In the genomic region with DNA sequence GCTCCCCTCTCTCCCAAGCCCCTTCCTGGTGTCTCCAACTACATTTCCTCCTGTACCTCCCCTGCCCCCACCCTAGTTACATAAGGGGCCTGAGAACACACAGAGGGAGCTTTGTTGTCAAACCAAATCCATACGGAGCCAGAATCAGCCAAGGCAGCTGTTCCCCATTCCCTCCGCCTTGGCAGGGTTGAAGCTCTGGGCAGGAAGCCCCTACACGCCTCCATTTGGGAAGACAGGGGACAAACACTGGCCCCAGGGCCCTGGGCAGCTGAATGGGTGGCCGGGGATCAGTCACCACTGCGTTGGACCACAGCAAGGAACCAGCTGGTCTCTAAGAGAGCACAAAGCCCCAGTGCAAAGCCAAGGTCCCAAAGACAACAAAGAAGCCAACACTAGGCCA, we compare ENCODE assay signal across 9 mouse cellular contexts. TPM values are rescaled to one million over a fixed set of nuclear protein-coding genes. Genes with fewer than 3 reads are reported as not detected.
DNase-seq lines count a peak whose midpoint lies in the region; ATAC-seq and TF ChIP-seq lines count a peak whose summit lies in the region.
"Had no signal": no experiment of that assay in that cellular context is flagged by ENCODE, and none has a peak within 500 bp of the region (broad histone marks: within the 10 kb centered on the region; RNA-seq: fewer than 3 reads in every experiment).

No protein-coding gene starts in this region.

- TF ChIP-seq CTCF in stomach, postnatal 0 days (IDR thresholded peaks at IDR 0.05; ENCODE audit: low read depth): no peak
- no peak for TF ChIP-seq CTCF in forebrain, postnatal 0 days (IDR thresholded peaks at IDR 0.05; ENCODE audit: low read depth)
- no peak for TF ChIP-seq CTCF in kidney, adult 2 months (conservative IDR thresholded peaks at IDR 0.05; ENCODE audit: insufficient read depth, insufficient read length, low read depth, low read length)

- H3K27me3 ChIP-seq in stomach, embryonic 14.5 days (ENCODE audit: control insufficient read depth, insufficient read depth, low read length): no peaks in the 10 kb centered on the region
- H3K27me3 ChIP-seq in stomach, postnatal 0 days (ENCODE audit: control insufficient read depth, insufficient read depth, low read length): no peaks in the 10 kb centered on the region
- H3K27me3 ChIP-seq in forebrain, postnatal 0 days (ENCODE audit: insufficient read depth, low read length): no peaks in the 10 kb centered on the region
- no peaks in the 10 kb centered on the region for H3K27me3 ChIP-seq in midbrain, embryonic 15.5 days (replicated peaks)
- H3K27me3 ChIP-seq in kidney, adult 2 months (replicated peaks; ENCODE audit: control insufficient read depth, insufficient read depth, low read length): no peaks in the 10 kb centered on the region

- TF ChIP-seq EP300 in stomach, postnatal 0 days (optimal IDR thresholded peaks at IDR 0.05): no peak

- DNase-seq in stomach, postnatal 0 days (ENCODE audit: low spot score): no peak
- DNase-seq in forebrain, postnatal 0 days: peak; percentile 79
- peak; percentile 80 for DNase-seq in heart, postnatal 4 days
- DNase-seq in left cerebral cortex, postnatal 25 days (ENCODE audit: low spot score in 2 of 2): peak; percentile 59 to 82
- no peak for DNase-seq in kidney, adult 2 months

- intact Hi-C loops in left cerebral cortex, postnatal 25 days (cut with DNase I): no loop called here

- WGBS in stomach, embryonic 14.5 days: 47% methylated on average over 5 of the region's 5 CpGs
- WGBS in stomach, postnatal 0 days: 63% methylated on average over 4 of the region's 5 CpGs
- 23% methylated on average over 5 of the region's 5 CpGs for WGBS in forebrain, postnatal 0 days
- 48% methylated on average over 5 of the region's 5 CpGs for WGBS in midbrain, embryonic 15.5 days
- WGBS in kidney, adult 2 months: 69% methylated on average over 5 of the region's 5 CpGs

- H3K9me3 ChIP-seq in stomach, embryonic 14.5 days (ENCODE audit: control insufficient read depth, low read depth, low read length): no peaks in the 10 kb centered on the region
- no peaks in the 10 kb centered on the region for H3K9me3 ChIP-seq in stomach, postnatal 0 days (ENCODE audit: control insufficient read depth, low read length)
- no peaks in the 10 kb centered on the region for H3K9me3 ChIP-seq in forebrain, postnatal 0 days (ENCODE audit: low read length)
- H3K9me3 ChIP-seq in midbrain, embryonic 15.5 days: no peaks in the 10 kb centered on the region

- peaks cover 46% of the 10 kb centered on the region for H3K4me1 ChIP-seq in stomach, embryonic 14.5 days (ENCODE audit: control insufficient read depth, insufficient read depth, low read length)
- H3K4me1 ChIP-seq in stomach, postnatal 0 days (replicated peaks; ENCODE audit: control insufficient read depth, insufficient read depth): peaks cover 3% of the 10 kb centered on the region; the same call in 1 of the 2 replicates
- no peaks in the 10 kb centered on the region for H3K4me1 ChIP-seq in forebrain, postnatal 0 days (ENCODE audit: insufficient read depth)
- peaks cover 13% of the 10 kb centered on the region; the same call in 1 of the 2 replicates for H3K4me1 ChIP-seq in midbrain, embryonic 15.5 days
- peaks cover 9% of the 10 kb centered on the region; the same call in 1 of the 2 replicates for H3K4me1 ChIP-seq in kidney, adult 2 months (ENCODE audit: control insufficient read depth, insufficient read depth, low read length)

- peak overlapping the region; percentile 55; the same call in 1 of the 2 replicates for H3K27ac ChIP-seq in stomach, embryonic 14.5 days (ENCODE audit: low read length)
- no peak overlapping the region; the same call in 1 of the 2 replicates for H3K27ac ChIP-seq in stomach, postnatal 0 days (replicated peaks)
- H3K27ac ChIP-seq in forebrain, postnatal 0 days (ENCODE audit: low read depth, low read length): peak overlapping the region; percentile 40; the same call in 1 of the 2 replicates
- H3K27ac ChIP-seq in midbrain, embryonic 15.5 days: no peak overlapping the region
- H3K27ac ChIP-seq in kidney, adult 2 months (ENCODE audit: insufficient read depth, low read depth, low read length): no peak overlapping the region
- H3K27ac ChIP-seq: macrophage had no signal

- TF ChIP-seq POLR2A in kidney, adult 2 months (IDR thresholded peaks at IDR 0.05; ENCODE audit: low read depth, low read length): no peak

- H3K9ac ChIP-seq in stomach, embryonic 14.5 days (replicated peaks; ENCODE audit: low read depth, low read length): no peak overlapping the region
- H3K9ac ChIP-seq in stomach, postnatal 0 days (ENCODE audit: low read length): no peak overlapping the region
- H3K9ac ChIP-seq in forebrain, postnatal 0 days: no peak overlapping the region
- no peak overlapping the region for H3K9ac ChIP-seq in midbrain, embryonic 15.5 days

- no peak overlapping the region for H3K4me3 ChIP-seq in stomach, embryonic 14.5 days (ENCODE audit: low read depth, low read length)
- no peak overlapping the region for H3K4me3 ChIP-seq in stomach, postnatal 0 days (ENCODE audit: low read depth, low read length)
- H3K4me3 ChIP-seq in forebrain, postnatal 0 days (ENCODE audit: low read depth, low read length): no peak overlapping the region
- H3K4me3 ChIP-seq in midbrain, embryonic 15.5 days: no peak overlapping the region
- H3K4me3 ChIP-seq in kidney, adult 2 months (ENCODE audit: insufficient read depth, low read depth, low read length): no peak overlapping the region

- H3K36me3 ChIP-seq in stomach, embryonic 14.5 days (ENCODE audit: control insufficient read depth, insufficient read depth, low read length): no peaks in the 10 kb centered on the region
- no peaks in the 10 kb centered on the region for H3K36me3 ChIP-seq in stomach, postnatal 0 days (ENCODE audit: control insufficient read depth, insufficient read depth, low read length)
- H3K36me3 ChIP-seq in forebrain, postnatal 0 days (ENCODE audit: insufficient read depth): no peaks in the 10 kb centered on the region
- no peaks in the 10 kb centered on the region for H3K36me3 ChIP-seq in midbrain, embryonic 15.5 days (replicated peaks)
- no peaks in the 10 kb centered on the region for H3K36me3 ChIP-seq in kidney, adult 2 months (ENCODE audit: control insufficient read depth, insufficient read depth, low read length)

- no peak for ATAC-seq in stomach, embryonic 14.5 days (ENCODE audit: insufficient number of reproducible peaks, insufficient read depth, low FRiP score, low read depth)
- ATAC-seq in stomach, postnatal 0 days (ENCODE audit: low FRiP score, low TSS enrichment): no peak; the same call in 1 of the 2 replicates
- peak; percentile 92 for ATAC-seq in forebrain, postnatal 0 days
- peak; percentile 57 for ATAC-seq in midbrain, embryonic 15.5 days (replicated peaks)
- ATAC-seq in activated CD4-positive, CD25-positive, alpha-beta regulatory T cell, adult 4 months: no peak

- H3K4me2 ChIP-seq in stomach, embryonic 14.5 days (replicated peaks; ENCODE audit: low read depth, low read length): no peak overlapping the region
- no peak overlapping the region for H3K4me2 ChIP-seq in stomach, postnatal 0 days (replicated peaks; ENCODE audit: low read depth)
- no peak overlapping the region for H3K4me2 ChIP-seq in forebrain, postnatal 0 days (ENCODE audit: low read depth)
- no peak overlapping the region for H3K4me2 ChIP-seq in midbrain, embryonic 15.5 days

RNA-seq across cellular contexts. Expression of gene St3gal4, which starts 10.2 kb away (rescaled TPM):
- polyA plus RNA-seq in stomach, embryonic 14.5 days (2014; fragmentation: Nextera tagmentation; extraction: Ambion mirVana): 24.4 and 24.6 TPM in 2 replicates
- polyA plus RNA-seq in stomach, postnatal 0 days (2015; fragmentation: Nextera tagmentation; extraction: Ambion mirVana): 14.6 and 14.7 TPM in 2 replicates
- total RNA-seq in forebrain, postnatal 0 days (2014; rRNA removed): 22.6 and 23.5 TPM in 2 replicates
- 16.1 and 18.2 TPM in 2 replicates for polyA plus RNA-seq in forebrain, postnatal 0 days (2015; fragmentation: Nextera tagmentation; extraction: Ambion mirVana)
- 10 to 100 TPM; 34.4 to 38.0 TPM for total RNA-seq in heart, postnatal 4 days (2021)
- total RNA-seq in left cerebral cortex, postnatal 25 days (2021): 10 to 100 TPM; 22.7 to 31.3 TPM
- polyA plus RNA-seq in midbrain, embryonic 15.5 days (2015; fragmentation: Nextera tagmentation; extraction: Ambion mirVana): 13.0 and 14.3 TPM in 2 replicates
- 10 to 100 TPM; 12.0 to 21.5 TPM for polyA plus RNA-seq in activated CD4-positive, CD25-positive, alpha-beta regulatory T cell, adult 4 months (2017; shearing (Covaris generic))
- polyA plus RNA-seq in kidney, adult 2 months (2012; rRNA removed): 4.7 and 5.0 TPM in 2 replicates

Comparison
In these comparisons a context has a peak if more than half of its experiments do, and no peak if none do; other contexts are left out.
1. H3K27ac ChIP-seq: peak in stomach, embryonic 14.5 days (single experiment) and forebrain, postnatal 0 days (single experiment); none in stomach, postnatal 0 days (single experiment), midbrain, embryonic 15.5 days (single experiment) and kidney, adult 2 months (single experiment).
2. ATAC-seq: peak in forebrain, postnatal 0 days (single experiment) and midbrain, embryonic 15.5 days (single experiment); none in stomach, embryonic 14.5 days (single experiment), stomach, postnatal 0 days (single experiment) and activated CD4-positive, CD25-positive, alpha-beta regulatory T cell, adult 4 months (single experiment).
3. DNase-seq: peak in forebrain, postnatal 0 days (single experiment), heart, postnatal 4 days (single experiment) and left cerebral cortex, postnatal 25 days (2 of 2); none in stomach, postnatal 0 days (single experiment) and kidney, adult 2 months (single experiment).